Mouse (Mus musculus): ENCODE measurements around the gene Ctf2. TPM values are rescaled to one million over a fixed set of nuclear protein-coding genes. Genes with fewer than 3 reads are reported as not detected.

Ctf2 gene
- polyA plus RNA-seq, 1 experiment from 2014 or later: 0.33 TPM

DNA sequence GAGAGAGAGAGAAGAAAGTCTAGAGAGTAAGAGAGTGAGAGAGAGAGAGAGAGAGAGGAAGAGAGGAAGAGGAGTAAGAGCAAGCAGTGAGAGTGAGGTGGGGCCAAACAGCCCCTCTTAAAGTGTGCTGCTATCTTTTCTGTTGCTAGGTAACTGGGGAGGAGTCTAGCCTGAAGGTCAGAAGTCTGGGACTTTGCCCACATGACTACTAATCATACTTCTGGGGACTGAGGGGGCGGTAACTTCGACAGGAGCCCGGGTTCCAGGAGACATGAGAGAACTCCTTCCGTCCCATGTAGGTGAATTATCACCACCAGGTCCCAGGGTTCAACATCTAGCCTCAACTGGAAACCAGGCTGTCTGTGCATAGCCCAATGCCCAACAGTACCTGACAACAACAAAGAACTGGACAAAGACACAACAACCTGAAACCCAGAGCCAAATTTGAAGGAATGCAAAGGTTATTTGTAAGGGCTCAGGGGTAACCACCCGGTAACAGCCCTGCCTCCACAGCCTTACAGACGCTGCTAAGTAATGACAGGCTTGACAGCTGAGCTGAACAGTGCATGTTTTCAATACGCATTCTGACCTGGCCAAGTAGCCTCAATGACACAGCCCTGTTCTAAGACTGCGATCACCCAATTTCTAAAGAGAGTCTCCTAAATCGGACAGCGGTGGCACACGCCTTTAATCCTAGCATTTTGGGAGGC lies 45.1 kb downstream of the Ctf2 start:
- WGBS: 82% methylated on average over 11 of the region's 11 CpGs
- no peaks in the 10 kb centered on the region; the same call in 1 of the 2 replicates for H3K36me3 ChIP-seq (replicated peaks)
- no peak overlapping the region for H3K4me3 ChIP-seq
- no peaks in the 10 kb centered on the region for H3K27me3 ChIP-seq (ENCODE audit: poor library complexity, severe bottlenecking)
- DNase-seq (ENCODE audit: extremely low spot score, low spot score): no peak
- no peaks in the 10 kb centered on the region for H3K9me3 ChIP-seq
- no peak overlapping the region for H3K27ac ChIP-seq
- H3K4me1 ChIP-seq: peaks cover 20% of the 10 kb centered on the region

DNA sequence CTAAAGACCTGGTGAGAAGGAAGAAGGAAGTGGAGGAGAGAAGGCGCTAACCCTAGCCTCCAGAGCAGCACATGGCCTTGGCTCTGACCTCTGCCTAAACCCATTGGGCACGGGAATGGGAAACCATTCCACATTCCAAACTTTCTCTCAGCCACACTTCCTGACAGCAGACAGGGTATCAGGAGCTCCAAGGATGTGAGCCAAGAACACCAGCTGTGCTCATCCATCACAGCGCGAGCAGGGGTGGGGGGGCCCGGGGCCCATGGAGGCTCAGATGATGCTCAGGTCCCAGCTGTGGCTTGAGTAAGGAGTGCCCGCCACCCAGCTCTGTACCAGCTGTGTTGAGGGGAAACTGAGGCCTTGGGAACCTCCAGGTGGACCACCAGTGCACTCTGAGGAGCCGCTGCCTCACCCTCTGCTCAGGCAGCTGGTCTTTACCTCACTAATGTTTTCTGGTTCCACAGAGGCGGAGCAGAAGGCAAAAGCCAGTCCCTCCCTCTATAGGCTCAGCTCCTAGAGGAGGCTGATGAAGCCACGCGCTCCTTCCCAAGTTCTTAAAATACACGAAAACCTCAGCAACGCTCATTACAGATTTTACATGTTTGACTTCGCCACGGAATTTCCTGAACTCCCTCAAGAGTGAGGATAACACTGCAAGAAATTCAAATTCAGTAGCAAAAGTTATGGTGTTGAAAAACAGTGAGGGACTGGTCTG lies 46.5 kb downstream of the Ctf2 start:
- 82% methylated on average over 14 of the region's 14 CpGs for WGBS
- Histone ChIP-seq H3K9me3 (no peaks in the 10 kb centered on the region), H3K27ac (no peak overlapping the region), H3K4me3 (no peak overlapping the region), H3K27me3 (ENCODE audit: poor library complexity, severe bottlenecking) (no peaks in the 10 kb centered on the region), H3K4me1 (peaks cover 10% of the 10 kb centered on the region), H3K36me3 (replicated peaks) (no peaks in the 10 kb centered on the region; the same call in 1 of the 2 replicates)
- DNase-seq (ENCODE audit: extremely low spot score, low spot score): no peak

DNA sequence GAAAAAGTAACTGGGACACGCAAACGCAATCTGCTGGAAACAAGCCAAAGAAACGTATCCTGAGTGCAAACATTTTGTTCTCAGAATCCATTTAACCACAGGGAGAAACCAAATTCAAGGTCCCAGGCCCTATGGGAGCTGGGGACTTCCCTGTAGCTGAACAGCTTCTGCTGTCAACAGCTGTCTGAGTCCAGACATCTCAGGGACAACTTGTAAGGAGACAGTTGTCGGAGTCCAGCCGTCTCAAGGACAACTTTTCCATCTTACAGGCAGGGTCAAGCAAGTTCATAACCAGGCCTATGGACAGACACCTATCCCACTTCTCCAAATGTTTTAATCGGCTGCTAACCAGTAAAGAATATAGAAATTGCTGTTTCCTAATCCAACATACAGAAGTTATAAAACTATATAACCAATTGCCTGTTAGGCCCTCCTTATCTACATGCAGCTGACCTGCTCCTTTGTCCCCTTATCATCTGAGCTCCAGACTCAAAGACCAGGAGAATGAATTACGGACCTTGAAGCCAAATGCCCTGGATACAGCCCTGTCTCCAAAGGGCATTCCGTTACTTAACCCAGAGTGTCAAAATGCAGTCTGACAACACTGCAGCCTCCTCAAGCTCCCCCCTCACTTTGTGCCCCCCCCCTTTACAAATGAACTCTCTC lies 49.9 kb downstream of the Ctf2 start:
- H3K4me3 ChIP-seq: no peak overlapping the region
- no peak for DNase-seq (ENCODE audit: extremely low spot score, low spot score)
- WGBS: 94% methylated on average over 8 of the region's 8 CpGs

GRCm38 (mm10) chr7:127680541-127680940 lies 51.4 kb downstream of the Ctf2 start:
- Histone ChIP-seq H3K36me3 (replicated peaks) (peaks cover 9% of the 10 kb centered on the region), H3K4me3 (no peak overlapping the region), H3K27ac (no peak overlapping the region), H3K9me3 (no peaks in the 10 kb centered on the region), H3K27me3 (ENCODE audit: poor library complexity, severe bottlenecking) (no peaks in the 10 kb centered on the region), H3K4me1 (0 out of 2 replicates have a peak, but pooled peaks cover 3% of the 10 kb centered on the region)
- DNase-seq (ENCODE audit: extremely low spot score, low spot score): no peak
- 93% methylated on average over 13 of the region's 13 CpGs for WGBS

More for the DNA sequence above, 49.9 kb downstream of the Ctf2 start:
- Histone ChIP-seq H3K27ac (no peak overlapping the region), H3K9me3 (no peaks in the 10 kb centered on the region), H3K4me1 (peaks cover 10% of the 10 kb centered on the region), H3K36me3 (replicated peaks) (peaks cover 7% of the 10 kb centered on the region), H3K27me3 (ENCODE audit: poor library complexity, severe bottlenecking) (no peaks in the 10 kb centered on the region)

DNA sequence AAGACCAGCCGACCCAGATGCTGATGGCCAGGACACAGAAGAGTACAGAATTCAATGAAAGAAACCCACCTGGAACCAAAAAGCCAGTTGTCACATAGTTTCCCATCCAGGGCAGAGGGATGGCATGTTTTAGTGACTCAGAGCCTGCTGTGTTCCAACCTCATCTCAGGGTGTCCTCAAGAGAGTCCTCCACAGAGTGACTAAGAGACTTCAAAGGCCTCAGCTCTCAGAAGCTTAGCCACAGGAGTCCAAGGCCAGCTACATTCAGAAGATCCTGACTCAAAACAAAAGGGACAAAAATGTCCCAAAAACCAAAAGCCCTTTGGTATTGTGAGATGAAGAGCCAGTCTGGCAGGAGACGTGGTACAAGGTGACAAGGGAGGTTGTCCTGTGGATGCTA lies 53.2 kb downstream of the Ctf2 start:
- 57% methylated on average over 2 of the region's 2 CpGs for WGBS

GRCm38 (mm10) chr7:127677609-127678008 lies 54.4 kb downstream of the Ctf2 start:
- WGBS: 89% methylated on average over 4 of the region's 4 CpGs
- Histone ChIP-seq H3K27ac (no peak overlapping the region), H3K9me3 (no peaks in the 10 kb centered on the region), H3K4me3 (no peak overlapping the region), H3K27me3 (ENCODE audit: poor library complexity, severe bottlenecking) (no peaks in the 10 kb centered on the region), H3K4me1 (peaks cover 7% of the 10 kb centered on the region; the same call in 1 of the 2 replicates), H3K36me3 (replicated peaks) (peaks cover 9% of the 10 kb centered on the region)
- no peak for DNase-seq (ENCODE audit: extremely low spot score, low spot score)

More for the DNA sequence above, 53.2 kb downstream of the Ctf2 start:
- Histone ChIP-seq H3K4me3 (no peak overlapping the region), H3K27ac (no peak overlapping the region), H3K9me3 (no peaks in the 10 kb centered on the region), H3K36me3 (replicated peaks) (peaks cover 9% of the 10 kb centered on the region), H3K4me1 (peaks cover 7% of the 10 kb centered on the region; the same call in 1 of the 2 replicates), H3K27me3 (ENCODE audit: poor library complexity, severe bottlenecking) (no peaks in the 10 kb centered on the region)
- DNase-seq (ENCODE audit: extremely low spot score, low spot score): no peak

GRCm38 (mm10) chr7:127677077-127677476 lies 54.9 kb downstream of the Ctf2 start:
- no peaks in the 10 kb centered on the region for H3K9me3 ChIP-seq
- H3K4me3 ChIP-seq: no peak overlapping the region

DNA sequence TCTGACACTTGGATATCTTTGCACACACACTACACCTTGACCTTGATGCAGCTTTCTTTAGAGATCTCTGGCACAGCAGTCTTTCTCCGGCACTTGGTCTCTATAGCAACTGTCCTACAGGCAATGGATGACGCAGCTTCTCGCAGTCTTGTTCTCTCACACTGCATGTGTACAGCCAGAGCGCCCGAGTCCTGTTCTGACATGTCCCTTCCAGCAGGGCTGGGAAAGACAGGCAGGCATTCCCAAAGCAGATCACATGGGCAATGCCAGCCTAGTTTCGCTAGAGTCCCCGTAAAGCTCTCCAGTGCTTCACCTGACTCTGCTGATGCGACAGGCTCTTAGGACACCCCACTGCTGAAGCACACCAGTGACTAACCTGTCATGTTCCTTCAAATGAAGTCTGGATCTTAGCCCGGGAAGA lies 56.6 kb downstream of the Ctf2 start:
- DNase-seq (ENCODE audit: extremely low spot score, low spot score): no peak
- 83% methylated on average over 9 of the region's 9 CpGs for WGBS

More at GRCm38 (mm10) chr7:127677077-127677476, 54.9 kb downstream of the Ctf2 start:
- WGBS: 70% methylated on average over 6 of the region's 6 CpGs
- Histone ChIP-seq H3K27me3 (ENCODE audit: poor library complexity, severe bottlenecking) (no peaks in the 10 kb centered on the region), H3K4me1 (peaks cover 7% of the 10 kb centered on the region; the same call in 1 of the 2 replicates), H3K27ac (no peak overlapping the region), H3K36me3 (replicated peaks) (peaks cover 9% of the 10 kb centered on the region)
- peak; percentile 58 for DNase-seq (ENCODE audit: extremely low spot score, low spot score)

GRCm38 (mm10) chr7:127674977-127675376 lies 57.0 kb downstream of the Ctf2 start:
- Histone ChIP-seq H3K4me1 (peaks cover 7% of the 10 kb centered on the region; the same call in 1 of the 2 replicates), H3K36me3 (replicated peaks) (peaks cover 9% of the 10 kb centered on the region), H3K4me3 (no peak overlapping the region), H3K27me3 (ENCODE audit: poor library complexity, severe bottlenecking) (no peaks in the 10 kb centered on the region), H3K27ac (0 out of 2 replicates have a peak overlapping the region, but pooled peaks have one; percentile 8), H3K9me3 (no peaks in the 10 kb centered on the region)
- DNase-seq (ENCODE audit: extremely low spot score, low spot score): peak; percentile 84
- 3% methylated on average over 5 of the region's 5 CpGs for WGBS

More for the DNA sequence above, 56.6 kb downstream of the Ctf2 start:
- H3K9me3 ChIP-seq: no peaks in the 10 kb centered on the region
- H3K4me3 ChIP-seq: no peak overlapping the region
- no peaks in the 10 kb centered on the region for H3K27me3 ChIP-seq (ENCODE audit: poor library complexity, severe bottlenecking)
- H3K27ac ChIP-seq: 0 out of 2 replicates have a peak overlapping the region, but pooled peaks have one; percentile 8
- H3K36me3 ChIP-seq (replicated peaks): peaks cover 9% of the 10 kb centered on the region
- peaks cover 7% of the 10 kb centered on the region; the same call in 1 of the 2 replicates for H3K4me1 ChIP-seq

GRCm38 (mm10) chr7:127672776-127673175 lies 59.2 kb downstream of the Ctf2 start:
- no peak for DNase-seq (ENCODE audit: extremely low spot score, low spot score)
- Histone ChIP-seq H3K4me3 (no peak overlapping the region), H3K27me3 (ENCODE audit: poor library complexity, severe bottlenecking) (no peaks in the 10 kb centered on the region), H3K9me3 (no peaks in the 10 kb centered on the region), H3K27ac (no peak overlapping the region), H3K4me1 (peaks cover 4% of the 10 kb centered on the region; the same call in 1 of the 2 replicates), H3K36me3 (replicated peaks) (peaks cover 13% of the 10 kb centered on the region)
- WGBS: 87% methylated on average over 4 of the region's 4 CpGs

DNA sequence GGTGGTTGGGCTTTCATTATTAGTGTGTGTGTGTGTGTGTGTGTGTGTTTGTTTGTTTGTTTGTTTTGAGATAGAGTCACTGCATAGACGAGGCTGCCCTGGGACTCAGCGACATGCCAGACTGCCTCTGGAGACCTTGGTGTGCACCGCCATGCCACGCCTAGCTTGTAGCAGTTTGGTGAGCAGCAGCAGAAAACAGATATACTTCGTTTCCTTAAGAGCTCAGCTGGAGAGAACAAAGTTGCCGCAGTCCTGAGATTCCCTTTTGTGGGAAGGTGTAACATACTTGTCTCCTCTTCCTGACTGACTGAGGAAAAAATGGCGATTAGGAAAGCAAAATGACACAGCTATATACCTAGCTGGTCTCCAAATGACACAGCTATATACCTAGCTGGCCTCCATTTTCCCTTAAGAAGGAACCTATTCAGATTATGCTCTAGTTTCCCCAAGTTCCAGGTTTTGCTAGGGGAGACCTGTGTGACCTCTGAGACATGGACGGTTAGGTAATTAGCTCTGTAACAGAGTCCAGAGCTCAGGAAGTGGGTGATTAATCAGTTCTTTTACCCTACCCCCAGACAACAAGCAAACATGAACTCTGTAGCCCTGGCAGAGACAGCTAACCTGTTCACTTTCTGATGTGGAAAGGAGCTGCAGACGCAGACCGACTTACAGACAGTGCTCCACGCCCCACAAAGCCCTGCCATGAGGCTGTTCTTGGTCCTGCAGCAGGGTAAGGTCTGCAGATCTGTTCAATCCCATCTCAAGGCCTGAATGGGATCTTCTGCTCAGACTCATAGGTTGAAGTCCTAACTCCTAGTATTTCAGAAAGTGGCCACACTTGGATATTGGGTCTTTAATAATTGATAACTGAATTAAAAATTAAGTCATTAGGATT lies 59.8 kb downstream of the Ctf2 start:
- no peak for DNase-seq (ENCODE audit: extremely low spot score, low spot score)

More for the DNA sequence above, 59.8 kb downstream of the Ctf2 start:
- H3K4me1 ChIP-seq: peaks cover 4% of the 10 kb centered on the region; the same call in 1 of the 2 replicates
- 86% methylated on average over 11 of the region's 11 CpGs for WGBS
- no peak overlapping the region for H3K27ac ChIP-seq
- H3K9me3 ChIP-seq: no peaks in the 10 kb centered on the region
- no peaks in the 10 kb centered on the region for H3K27me3 ChIP-seq (ENCODE audit: poor library complexity, severe bottlenecking)
- peaks cover 7% of the 10 kb centered on the region for H3K36me3 ChIP-seq (replicated peaks)
- no peak overlapping the region for H3K4me3 ChIP-seq

All from forebrain, embryonic 10.5 days (tissue).